Mouse (Mus musculus): ENCODE measurements around the gene Tmem37. TPM values are rescaled to one million over a fixed set of nuclear protein-coding genes. Genes with fewer than 3 reads are reported as not detected.

Tmem37 gene
- 7.7 and 9.8 TPM in 2 replicates for polyA plus RNA-seq (2015; fragmentation: Nextera tagmentation; extraction: Ambion mirVana)

DNA sequence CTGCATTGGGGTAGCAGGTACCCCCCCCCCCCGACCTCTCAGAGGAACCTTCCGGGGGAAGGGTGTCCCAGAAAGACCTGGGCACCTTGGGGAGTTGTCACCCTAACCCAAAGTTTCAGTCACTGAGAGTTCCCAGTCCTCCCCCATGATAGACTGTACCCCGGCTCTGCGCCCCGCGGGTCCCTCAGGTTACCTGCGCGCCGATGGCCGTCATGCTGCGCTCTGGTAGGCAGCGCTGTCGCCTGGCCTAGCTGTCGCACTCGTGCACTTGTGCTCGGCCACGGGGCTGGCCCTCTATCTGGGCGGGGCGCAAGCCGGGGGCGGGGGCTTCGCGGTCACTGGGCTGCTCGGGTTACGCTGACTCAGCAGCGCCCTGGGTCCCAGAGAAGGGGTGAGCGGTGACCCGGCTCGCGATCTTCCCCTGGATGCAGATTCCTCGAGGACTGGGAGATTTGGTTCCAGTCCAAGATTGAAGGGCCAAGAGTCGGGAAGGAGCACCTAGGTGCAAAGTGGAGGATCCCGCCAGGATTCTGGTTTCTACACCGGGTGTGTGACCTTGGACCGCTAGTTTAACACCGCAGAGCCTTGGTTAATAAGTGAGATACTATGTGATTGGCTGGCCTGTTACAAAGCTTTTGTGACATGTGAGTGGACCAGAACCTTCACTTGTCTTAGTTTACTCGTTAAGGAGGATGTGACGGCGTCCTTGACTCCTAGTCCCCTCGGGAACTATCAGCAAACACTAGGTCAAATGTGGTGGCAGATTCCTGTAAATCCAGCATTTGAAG, at the start of gene Tmem37:
Gene Tmem37, minus strand, starts transcription at position 556 of the 788 bp plus-strand sequence.
- Histone ChIP-seq H3K9me3 (no peaks in the 10 kb centered on the region), H3K36me3 (no peaks in the 10 kb centered on the region), H3K4me3 (peak within 1 kb of the TSS; percentile 33), H3K27me3 (peaks cover 39% of the 10 kb centered on the region), H3K4me1 (replicated peaks) (peaks cover 20% of the 10 kb centered on the region), H3K9ac (peak within 1 kb of the TSS; percentile 62), H3K4me2 (peak within 1 kb of the TSS; percentile 64), H3K27ac (replicated peaks) (no peak within 1 kb of the TSS)
- ATAC-seq (ENCODE audit: low read depth): peak; percentile 71
- WGBS: 2% methylated on average over 40 of the region's 40 CpGs

DNA sequence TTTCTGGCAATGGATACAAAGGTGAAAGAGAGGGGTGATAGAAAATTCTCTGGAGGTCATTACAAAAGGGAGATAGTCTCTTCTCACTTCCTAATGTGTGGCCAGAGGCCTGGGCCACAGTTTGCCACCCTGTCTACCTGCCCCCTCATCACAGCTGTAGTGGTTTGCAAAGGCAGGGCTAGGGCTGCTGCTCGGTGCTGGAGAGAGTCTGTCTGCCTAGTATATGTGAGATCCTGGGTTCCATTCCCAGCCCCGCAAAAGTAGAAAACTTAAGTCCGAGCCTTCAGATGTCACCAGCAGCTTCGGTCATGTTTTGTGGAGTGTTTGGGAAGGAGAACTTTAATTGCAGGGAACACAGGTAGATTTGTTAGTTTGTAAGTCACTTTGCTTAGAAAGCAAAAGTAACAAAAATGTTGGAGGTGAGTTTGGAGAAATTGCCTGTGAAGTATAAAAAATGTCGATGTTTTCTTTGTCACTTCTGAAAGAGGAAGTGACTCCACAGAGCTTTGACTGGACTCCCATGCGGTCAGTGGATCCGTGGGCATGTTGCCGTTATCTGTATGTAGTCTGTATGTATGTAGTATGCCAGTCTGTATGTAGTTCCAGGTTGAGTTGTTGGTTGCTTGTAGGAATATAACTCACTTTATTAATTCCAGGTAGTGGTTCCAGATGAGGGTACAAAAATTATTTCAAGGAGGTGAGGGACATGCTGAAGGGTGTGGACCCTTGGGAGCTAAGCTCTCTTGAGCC, 48.9 kb upstream of the Tmem37 start:
- H3K4me1 ChIP-seq (replicated peaks): peaks cover 39% of the 10 kb centered on the region
- H3K9ac ChIP-seq: no peak overlapping the region
- H3K4me2 ChIP-seq: no peak overlapping the region
- H3K4me3 ChIP-seq: no peak overlapping the region
- no peak for ATAC-seq (ENCODE audit: low read depth)
- no peaks in the 10 kb centered on the region for H3K36me3 ChIP-seq
- WGBS: 95% methylated on average over 8 of the region's 8 CpGs
- no peaks in the 10 kb centered on the region for H3K9me3 ChIP-seq
- H3K27ac ChIP-seq (replicated peaks): no peak overlapping the region
- H3K27me3 ChIP-seq: no peaks in the 10 kb centered on the region

- no peaks in the 10 kb centered on the region for H3K36me3 ChIP-seq
- peak overlapping the region; percentile 90 for H3K27ac ChIP-seq (replicated peaks)
- peak overlapping the region; percentile 70 for H3K4me3 ChIP-seq
- no peaks in the 10 kb centered on the region for H3K9me3 ChIP-seq
- peaks cover 47% of the 10 kb centered on the region for H3K4me1 ChIP-seq (replicated peaks)
- H3K4me2 ChIP-seq: peak overlapping the region; percentile 85
- peak overlapping the region; percentile 74 for H3K9ac ChIP-seq
- WGBS: 85% methylated on average over 9 of the region's 9 CpGs
- H3K27me3 ChIP-seq: no peaks in the 10 kb centered on the region
- no peak for ATAC-seq (ENCODE audit: low read depth)
Measured at GRCm38 (mm10) chr1:120121930-120122530, 48.2 kb upstream of the Tmem37 start.

DNA sequence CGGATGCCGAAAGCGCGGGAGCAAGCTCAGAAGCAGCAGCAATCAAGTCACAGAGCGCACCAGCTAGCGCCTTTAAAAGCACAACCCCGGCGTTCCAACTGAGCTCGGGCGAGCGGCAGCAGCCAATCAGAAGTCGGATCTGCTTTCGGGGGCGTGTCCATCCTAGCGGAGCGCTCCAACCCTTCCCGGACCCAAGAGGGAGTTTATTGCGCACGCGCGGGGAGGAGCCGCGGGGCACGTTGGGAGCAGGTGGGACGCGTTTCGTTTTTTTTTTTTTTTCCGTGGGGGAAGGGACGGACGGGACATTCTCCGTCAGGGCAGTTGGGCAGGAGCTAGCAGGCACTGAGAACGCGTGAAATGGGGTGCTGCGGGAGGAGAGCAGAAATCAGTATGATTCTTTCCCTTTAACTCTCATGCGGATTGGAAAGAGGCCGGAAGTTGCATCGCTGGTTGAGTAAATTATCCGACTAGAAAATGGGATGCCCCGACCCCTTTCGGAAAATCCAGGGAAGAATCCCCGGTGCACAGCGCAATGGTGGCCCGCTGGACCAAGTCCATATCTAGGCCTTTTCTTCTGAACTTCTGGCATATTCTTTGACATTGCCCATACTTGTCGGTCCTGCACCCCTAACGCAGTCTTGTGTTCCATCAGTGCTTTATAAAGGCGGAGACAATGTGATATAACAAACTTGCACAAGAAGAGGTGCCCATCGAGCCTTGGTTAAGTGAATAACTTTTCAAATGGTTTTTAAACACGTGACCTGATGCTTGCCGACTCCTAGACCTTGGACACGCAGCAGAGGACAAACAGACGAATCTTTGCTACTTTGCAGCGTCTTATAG, 47.3 kb upstream of the Tmem37 start, which contains the start of the genes Dbi and 3110009E18Rik:
Gene Dbi, minus strand, starts transcription at position 110 of the 843 bp plus-strand sequence.
Gene 3110009E18Rik, plus strand, starts transcription at position 219 of the 843 bp plus-strand sequence.
- ATAC-seq (ENCODE audit: low read depth): peak; percentile 94
- Histone ChIP-seq H3K9me3 (no peaks in the 10 kb centered on the region), H3K9ac (peak within 1 kb of the TSS; percentile 88)

GRCm38 (mm10) chr1:120120141-120120968, 46.5 kb upstream of the Tmem37 start:
- H3K4me2 ChIP-seq: peak overlapping the region; percentile 85
- peaks cover 5% of the 10 kb centered on the region; the same call in 1 of the 2 replicates for H3K36me3 ChIP-seq
- H3K9me3 ChIP-seq: no peaks in the 10 kb centered on the region
- peak overlapping the region; percentile 88 for H3K9ac ChIP-seq
- peak overlapping the region; percentile 90 for H3K27ac ChIP-seq (replicated peaks)
- H3K27me3 ChIP-seq: no peaks in the 10 kb centered on the region
- whole genome bisulfite sequencing: 6% methylated on average over 24 of the region's 24 CpGs
- peaks cover 55% of the 10 kb centered on the region for H3K4me1 ChIP-seq (replicated peaks)
- peak overlapping the region; percentile 70 for H3K4me3 ChIP-seq
- ATAC-seq (ENCODE audit: low read depth): peak; percentile 41

More for the DNA sequence above, 47.3 kb upstream of the Tmem37 start, which contains the start of the genes Dbi and 3110009E18Rik:
- 2% methylated on average over 52 of the region's 52 CpGs for WGBS
- Histone ChIP-seq H3K27ac (replicated peaks) (peak within 1 kb of the TSS; percentile 90), H3K36me3 (no peaks in the 10 kb centered on the region), H3K27me3 (no peaks in the 10 kb centered on the region), H3K4me1 (replicated peaks) (peaks cover 49% of the 10 kb centered on the region), H3K4me2 (peak within 1 kb of the TSS; percentile 85), H3K4me3 (peak within 1 kb of the TSS; percentile 70)

- WGBS: 79% methylated on average over 4 of the region's 4 CpGs
- Histone ChIP-seq H3K27me3 (no peaks in the 10 kb centered on the region), H3K4me1 (replicated peaks) (peaks cover 63% of the 10 kb centered on the region), H3K27ac (replicated peaks) (peak overlapping the region; percentile 90), H3K36me3 (peaks cover 15% of the 10 kb centered on the region), H3K9me3 (0 out of 2 replicates have a peak, but pooled peaks cover under 1% of the 10 kb centered on the region), H3K4me2 (peak overlapping the region; percentile 85), H3K4me3 (peak overlapping the region; percentile 70), H3K9ac (peak overlapping the region; percentile 88)
- no peak for ATAC-seq (ENCODE audit: low read depth)
Measured at GRCm38 (mm10) chr1:120119389-120119788, 45.5 kb upstream of the Tmem37 start.

DNA sequence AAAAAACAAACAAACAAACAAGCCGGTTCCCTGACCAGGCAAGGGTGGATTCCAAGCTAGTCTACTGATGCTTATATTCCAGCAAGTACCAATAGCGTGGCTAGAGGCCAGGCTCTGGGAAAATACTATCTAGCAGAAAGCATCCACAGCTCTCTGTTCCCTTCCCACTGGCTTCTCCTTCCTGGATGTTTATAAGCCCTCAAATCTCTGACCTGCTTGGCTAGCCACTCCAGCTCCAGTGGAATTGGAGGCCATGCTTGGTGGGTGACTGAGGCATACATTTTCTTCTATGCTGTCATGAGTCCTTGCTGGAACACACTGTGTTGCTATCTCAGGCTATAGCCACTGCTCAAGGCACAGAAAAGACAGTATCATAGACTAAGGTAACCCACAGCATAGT, 45.0 kb upstream of the Tmem37 start:
- 81% methylated on average over 2 of the region's 2 CpGs for WGBS
- Histone ChIP-seq H3K4me1 (replicated peaks) (peaks cover 63% of the 10 kb centered on the region), H3K9ac (peak overlapping the region; percentile 88), H3K27me3 (no peaks in the 10 kb centered on the region), H3K36me3 (peaks cover 20% of the 10 kb centered on the region), H3K9me3 (0 out of 2 replicates have a peak, but pooled peaks cover 4% of the 10 kb centered on the region), H3K4me3 (peak overlapping the region; percentile 70), H3K4me2 (peak overlapping the region; percentile 85), H3K27ac (replicated peaks) (peak overlapping the region; percentile 90)
- no peak for ATAC-seq (ENCODE audit: low read depth)

GRCm38 (mm10) chr1:120116106-120116505, 42.2 kb upstream of the Tmem37 start:
- 0 out of 2 replicates have a peak, but pooled peaks have one; percentile 6 for ATAC-seq (ENCODE audit: low read depth)
- Histone ChIP-seq H3K27ac (replicated peaks) (peak overlapping the region; percentile 88), H3K4me3 (no peak overlapping the region), H3K9me3 (0 out of 2 replicates have a peak, but pooled peaks cover 4% of the 10 kb centered on the region), H3K4me2 (peak overlapping the region; percentile 85), H3K4me1 (replicated peaks) (peaks cover 50% of the 10 kb centered on the region), H3K36me3 (peaks cover 40% of the 10 kb centered on the region), H3K27me3 (no peaks in the 10 kb centered on the region), H3K9ac (no peak overlapping the region)
- WGBS: 60% methylated on average over 11 of the region's 11 CpGs

- H3K4me2 ChIP-seq: 0 out of 2 replicates have a peak overlapping the region, but pooled peaks have one; percentile 85
- 32% methylated on average over 9 of the region's 9 CpGs for WGBS
- H3K4me3 ChIP-seq: no peak overlapping the region
- peaks cover 40% of the 10 kb centered on the region for H3K36me3 ChIP-seq
- 0 out of 2 replicates have a peak, but pooled peaks cover 4% of the 10 kb centered on the region for H3K9me3 ChIP-seq
- peak; percentile 86 for ATAC-seq (ENCODE audit: low read depth)
- no peaks in the 10 kb centered on the region for H3K27me3 ChIP-seq
- H3K4me1 ChIP-seq (replicated peaks): peaks cover 50% of the 10 kb centered on the region
- no peak overlapping the region for H3K9ac ChIP-seq
- H3K27ac ChIP-seq (replicated peaks): peak overlapping the region; percentile 93
Measured at GRCm38 (mm10) chr1:120115671-120116081, 41.8 kb upstream of the Tmem37 start.

Measured in neural tube, embryonic 13.5 days (tissue).